Mouse (Mus musculus) layer of hippocampus, postnatal 36 days (tissue): ENCODE measurements around the gene Nhlrc1. TPM values are rescaled to one million over a fixed set of nuclear protein-coding genes. Genes with fewer than 3 reads are reported as not detected.

Source experiments
- DNase-seq, 2 experiments: peaks; one replicate each; pipeline ENCODE4 v3.0.0; 2022
- total RNA-seq, 2 experiments: library from RNA; stranded (reverse); gene quantifications; 2 replicates each; pipeline ENCODE4 v1.2.3; 2021

The Nhlrc1 gene
- total RNA-seq, 2 experiments from 2014 or later: 18.9 to 19.5 TPM

DNA sequence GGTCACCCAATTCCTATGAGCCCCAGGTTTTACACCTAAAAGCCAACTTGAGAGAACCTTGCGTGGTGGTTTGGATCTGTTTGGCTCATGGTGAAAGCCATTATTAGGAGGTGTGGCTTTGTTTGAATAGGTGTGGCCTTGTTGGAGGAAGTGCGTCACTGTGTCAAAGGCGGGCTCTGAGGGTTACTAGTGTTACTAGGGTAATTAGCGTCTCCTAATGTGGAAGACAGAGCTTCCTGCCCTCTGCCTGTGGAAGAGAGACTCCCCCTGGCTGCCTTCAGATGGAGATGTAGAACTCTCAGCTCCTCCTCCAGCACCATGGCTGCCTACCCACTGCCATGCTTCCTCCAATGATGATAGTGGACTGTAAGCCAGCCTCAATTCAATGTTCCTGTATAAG lies 13.1 kb downstream of the Nhlrc1 start:
- DNase-seq: no peak

DNA sequence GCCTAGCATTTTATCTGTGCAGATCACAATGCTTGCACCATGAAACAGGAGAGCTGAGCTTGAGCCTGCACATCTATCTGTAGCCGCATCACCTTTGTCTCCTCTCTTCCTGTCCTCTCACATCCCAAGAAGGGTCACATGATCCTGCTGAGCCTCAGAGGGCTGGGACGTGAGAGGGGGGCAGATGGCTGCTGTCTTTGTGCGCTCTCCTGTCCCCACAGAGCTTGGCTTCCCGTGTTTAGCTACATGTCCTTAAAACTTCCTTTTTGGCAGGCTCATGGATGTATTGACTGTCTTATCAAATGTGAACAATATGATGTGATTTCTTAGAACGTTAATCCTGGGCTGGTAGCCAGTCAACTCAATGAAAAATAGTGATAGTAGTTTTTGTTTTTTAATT lies 15.2 kb downstream of the Nhlrc1 start:
- DNase-seq: no peak

DNA sequence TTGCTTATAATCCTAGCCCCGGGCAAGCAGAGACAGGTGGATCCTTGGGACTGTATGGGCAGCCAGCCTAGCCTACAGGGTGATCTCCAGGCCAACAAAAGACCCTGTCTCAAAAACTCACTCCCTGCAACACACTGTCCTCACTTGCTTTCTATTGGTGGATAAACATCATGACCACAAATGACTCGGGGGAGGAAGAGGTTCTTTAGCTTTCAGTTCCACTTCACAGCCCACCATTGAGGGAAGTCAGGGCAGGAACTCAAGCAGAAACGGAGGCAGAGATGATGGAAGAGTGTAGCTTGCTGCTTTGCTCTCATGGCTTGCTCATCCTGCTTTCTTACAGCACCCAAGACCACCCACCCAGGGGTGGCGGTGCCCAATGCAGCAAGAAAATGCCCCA lies 17.3 kb downstream of the Nhlrc1 start:
- no peak for DNase-seq

DNA sequence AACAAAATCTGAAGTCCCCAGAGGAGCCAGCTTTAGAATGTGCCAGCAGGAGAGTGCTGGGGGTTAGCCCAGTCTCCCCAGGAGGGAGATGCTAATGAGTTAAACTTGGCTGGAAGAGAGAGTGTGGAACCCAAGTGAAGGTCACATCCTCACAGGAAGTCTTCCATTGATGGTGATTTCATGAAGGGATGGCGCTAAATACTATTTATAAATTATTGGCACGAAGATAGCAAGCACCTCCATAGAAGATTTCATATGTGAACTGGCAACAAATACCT lies 21.4 kb downstream of the Nhlrc1 start:
- DNase-seq: no peak

DNA sequence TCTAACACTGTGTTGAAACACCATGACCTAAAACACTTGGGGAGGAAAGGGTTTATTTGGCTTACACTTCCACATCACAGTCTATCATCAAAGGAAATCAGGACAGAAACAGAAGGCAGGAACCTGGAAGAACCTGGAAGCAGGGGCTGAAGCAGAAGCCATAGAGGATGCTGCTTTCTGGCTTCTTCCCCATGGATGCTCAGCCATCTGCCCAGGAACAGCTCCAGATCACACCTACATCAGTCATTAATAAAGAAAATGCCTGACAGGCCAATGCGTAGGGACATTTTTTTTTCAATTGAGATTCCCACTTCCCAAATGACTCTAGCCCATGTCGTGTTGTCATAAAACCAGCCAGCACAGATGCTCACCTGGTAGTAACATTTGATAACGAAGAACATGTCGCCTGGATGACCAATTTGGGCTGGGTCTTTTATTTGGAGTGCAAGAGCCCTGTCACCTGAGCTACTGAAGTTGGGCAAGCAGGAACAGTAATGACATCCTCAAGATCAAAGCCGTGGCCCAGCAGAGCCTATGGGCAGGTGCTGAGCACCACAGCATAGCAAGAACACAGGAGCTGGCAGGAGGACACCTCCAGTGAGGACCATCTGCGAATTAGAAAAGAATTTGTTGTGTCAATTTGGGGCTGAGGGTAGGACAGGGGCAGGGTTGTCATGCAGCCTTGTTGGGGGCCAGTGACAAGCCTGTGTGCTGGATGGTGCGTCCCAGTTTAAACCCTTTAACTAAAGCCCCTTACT lies 22.0 kb downstream of the Nhlrc1 start:
- no peak for DNase-seq

DNA sequence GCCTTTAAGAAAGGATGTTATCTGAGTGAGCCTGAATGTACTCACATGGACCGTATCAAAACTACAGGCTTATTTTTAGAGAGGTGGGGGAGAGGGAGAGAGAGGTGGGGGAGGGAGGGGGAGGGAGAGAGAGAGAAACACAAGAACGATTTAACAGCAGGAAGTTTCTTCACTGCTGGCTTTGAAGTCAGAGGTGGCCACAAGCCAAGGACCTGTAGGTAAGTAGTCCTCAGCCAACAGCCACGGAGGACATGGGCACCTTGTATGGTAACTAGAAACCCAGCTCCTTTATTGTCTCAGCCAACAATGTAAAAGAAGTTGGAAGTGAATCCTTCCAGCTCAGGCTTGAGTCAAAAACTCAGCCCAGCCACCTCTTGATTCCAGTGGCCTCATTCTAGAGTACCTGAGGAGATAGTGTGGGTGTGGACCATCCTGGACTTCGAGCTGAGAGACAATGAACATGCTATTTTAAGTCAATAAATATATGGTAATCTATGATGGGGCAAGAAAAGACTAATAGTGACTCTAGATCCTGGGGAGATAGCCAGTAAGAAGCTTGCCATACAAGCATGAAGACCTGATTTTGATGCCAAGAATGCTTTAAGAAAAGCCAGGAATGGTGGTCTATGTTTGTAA lies 24.2 kb downstream of the Nhlrc1 start:
- DNase-seq: no peak

DNA sequence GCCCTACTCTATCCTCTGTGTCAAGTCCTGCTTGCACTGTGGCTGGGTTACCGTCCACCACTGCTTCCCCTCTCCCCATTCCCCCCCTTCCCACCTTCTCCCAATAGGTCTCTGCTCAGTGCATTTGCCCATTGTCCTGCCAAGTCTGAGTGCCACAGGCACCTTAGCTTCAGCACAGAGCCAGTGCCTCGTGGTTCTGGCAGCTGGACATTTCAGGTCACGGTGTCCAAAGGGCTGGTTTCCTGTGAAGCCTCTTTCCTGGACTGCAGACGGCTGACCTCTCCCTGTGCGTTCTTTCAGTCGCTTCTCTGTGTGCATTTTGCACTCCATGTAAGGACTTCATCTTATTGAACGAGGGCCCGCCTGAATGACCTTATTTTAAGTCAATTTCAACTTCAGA lies 26.7 kb downstream of the Nhlrc1 start:
- no peak for DNase-seq

DNA sequence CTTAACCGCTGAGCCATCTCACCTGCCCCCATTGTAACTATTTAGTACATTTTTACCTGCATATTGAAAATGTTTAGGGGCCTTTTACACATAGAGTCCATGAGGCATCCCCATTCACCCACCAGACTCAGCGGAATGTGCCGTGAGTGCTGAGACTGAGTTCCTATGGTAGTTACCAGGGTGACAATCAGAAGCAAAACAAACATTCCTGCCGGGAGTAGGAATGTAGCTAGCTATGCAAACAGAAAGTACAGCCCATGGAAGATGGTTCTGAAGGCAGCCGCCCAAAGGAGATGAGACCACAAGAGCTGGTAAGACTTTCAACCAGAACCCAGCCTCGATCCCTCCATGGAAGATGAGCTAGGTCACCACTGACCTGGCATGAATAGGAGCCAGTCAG lies 28.4 kb downstream of the Nhlrc1 start:
- no peak for DNase-seq

DNA sequence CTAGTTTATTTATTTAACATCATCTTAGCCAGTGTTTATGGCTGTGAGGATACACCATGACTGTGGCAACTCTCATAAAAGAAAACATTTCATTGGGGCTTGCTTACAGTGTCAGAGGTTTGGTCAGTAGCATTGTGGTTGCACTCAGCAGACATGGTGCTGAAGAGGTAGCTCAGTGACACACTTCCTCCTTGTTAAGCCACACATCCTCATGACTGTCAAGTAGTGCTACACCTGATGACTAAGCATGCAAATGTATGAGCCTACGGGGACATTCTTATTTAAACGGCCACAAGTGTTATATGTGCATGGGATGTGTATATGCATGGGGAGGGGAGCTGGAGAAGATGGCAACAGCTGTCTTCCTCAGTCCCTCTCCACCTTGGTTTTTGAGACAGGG lies 30.8 kb downstream of the Nhlrc1 start:
- no peak for DNase-seq

DNA sequence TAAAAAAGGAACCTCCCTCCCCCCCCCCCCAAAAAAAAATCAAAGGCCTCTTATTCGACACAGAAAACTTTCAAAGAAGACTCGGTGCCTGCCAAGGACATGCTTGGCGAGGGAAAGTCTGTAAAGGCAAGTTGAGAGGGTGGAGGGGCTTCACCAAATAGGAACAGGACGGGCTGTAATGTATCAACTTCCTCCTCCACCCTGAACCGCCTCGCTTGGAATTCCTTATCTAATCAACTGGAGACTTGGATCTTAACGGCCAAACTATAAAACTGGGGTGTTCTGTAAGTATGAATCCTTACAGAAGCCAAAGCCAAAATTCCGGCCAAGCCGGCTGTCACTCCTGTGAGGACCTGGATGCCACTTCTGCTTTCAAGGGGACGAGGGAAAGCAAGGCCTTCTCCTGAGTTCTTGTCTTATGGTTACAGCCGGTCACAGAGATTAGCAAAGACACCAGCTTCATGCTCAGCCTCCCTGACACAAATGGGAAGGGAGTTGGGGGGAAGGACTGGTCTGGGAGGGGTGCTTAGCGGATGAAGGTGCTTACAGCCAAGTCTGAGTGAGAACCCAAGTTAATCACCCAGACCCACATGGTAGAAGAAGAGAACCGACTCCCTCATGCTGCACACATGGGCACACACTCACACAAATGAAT lies 34.7 kb downstream of the Nhlrc1 start:
- DNase-seq: no peak

DNA sequence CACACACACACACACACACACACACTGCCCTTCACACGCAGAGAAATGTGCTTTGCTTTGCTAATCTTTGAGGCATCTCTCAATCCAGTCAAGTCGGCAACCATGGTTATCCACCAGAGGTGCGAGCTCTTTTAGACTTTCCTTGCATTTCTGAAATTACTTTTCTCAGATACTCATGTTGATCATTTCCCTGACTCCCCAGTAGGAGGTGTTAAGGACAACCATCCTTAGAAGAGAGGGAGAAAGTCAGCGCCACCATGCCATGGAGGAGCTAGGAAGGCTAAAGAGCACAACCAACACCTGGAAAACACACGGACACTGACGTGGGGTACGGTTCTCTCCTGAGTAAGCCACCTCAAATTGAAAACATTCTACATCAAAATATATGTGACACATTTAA lies 38.1 kb downstream of the Nhlrc1 start:
- DNase-seq: no peak

DNA sequence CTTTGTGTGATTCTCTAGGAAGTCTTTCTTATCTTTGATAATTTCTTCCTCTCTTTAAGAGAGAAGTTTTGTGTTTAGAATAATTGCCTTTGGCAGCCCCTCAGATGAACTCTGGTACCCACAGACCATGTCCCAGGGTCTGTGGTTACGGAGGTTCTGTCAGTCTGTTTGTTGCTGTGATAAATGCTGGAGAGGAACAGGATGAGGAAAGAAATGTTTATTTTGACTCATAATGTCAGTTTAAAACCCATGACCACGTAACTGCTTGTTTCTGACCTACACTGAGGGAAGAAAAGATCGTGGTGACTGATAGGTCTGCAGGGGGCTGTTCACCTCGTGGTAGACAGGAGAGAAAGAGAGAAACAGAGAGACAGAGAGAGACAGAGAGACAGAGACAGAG lies 38.7 kb downstream of the Nhlrc1 start:
- no peak for DNase-seq

DNA sequence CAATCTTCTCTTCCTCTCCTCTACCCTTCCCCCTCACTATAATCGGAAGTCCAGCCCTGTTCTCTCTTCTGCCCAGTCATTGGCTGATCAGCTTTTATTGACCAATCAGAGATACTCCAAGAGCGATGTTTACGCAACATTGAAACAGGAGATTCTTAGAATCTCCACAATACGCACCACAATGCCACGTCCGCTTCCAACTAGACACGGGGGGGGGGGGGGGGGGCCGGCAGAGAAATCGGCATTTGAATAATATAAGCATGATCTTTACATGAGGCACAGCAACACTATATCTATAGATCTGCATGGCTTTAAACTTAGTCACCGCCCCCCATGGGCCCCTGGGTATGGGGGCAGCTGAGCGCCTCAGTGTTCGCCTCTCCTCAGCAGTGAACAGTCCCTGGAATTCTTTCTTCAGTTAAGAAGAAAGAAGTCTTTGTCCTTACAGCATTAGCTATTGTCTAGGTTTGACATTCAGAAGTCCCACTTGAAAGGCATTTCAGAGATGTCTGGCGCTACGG lies 39.6 kb downstream of the Nhlrc1 start:
- DNase-seq: no peak

DNA sequence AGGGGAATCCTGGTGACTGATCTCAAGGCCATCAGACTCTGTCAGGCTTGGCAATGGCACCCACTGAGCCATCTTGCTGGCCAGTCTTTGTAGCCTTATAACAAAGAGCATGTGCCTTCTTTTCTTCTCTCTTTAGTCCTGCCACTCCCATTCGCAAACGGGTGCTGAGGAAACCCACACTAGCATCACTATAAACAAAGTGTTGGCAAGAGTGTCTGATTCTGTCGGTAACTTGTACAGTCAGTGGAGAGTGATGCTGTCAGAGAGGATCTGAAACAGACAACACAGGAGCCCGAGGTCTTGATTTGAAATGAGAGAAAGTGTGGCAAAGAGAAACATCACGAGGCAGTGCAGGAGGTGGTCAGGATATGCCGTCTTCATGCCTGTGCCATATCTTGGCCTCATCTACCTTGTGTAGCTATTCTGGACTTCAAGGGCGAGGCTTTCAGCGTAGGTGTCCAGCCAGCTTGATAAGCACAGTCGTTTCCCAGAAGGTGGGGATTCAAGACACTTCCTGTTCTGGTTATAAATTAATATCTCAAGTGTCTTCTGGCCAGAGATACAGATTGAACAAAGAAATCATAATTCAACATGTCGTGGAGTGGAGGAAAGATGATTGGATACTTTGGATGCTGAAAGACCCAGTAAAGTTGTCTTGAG lies 44.2 kb downstream of the Nhlrc1 start:
- DNase-seq: no peak

DNA sequence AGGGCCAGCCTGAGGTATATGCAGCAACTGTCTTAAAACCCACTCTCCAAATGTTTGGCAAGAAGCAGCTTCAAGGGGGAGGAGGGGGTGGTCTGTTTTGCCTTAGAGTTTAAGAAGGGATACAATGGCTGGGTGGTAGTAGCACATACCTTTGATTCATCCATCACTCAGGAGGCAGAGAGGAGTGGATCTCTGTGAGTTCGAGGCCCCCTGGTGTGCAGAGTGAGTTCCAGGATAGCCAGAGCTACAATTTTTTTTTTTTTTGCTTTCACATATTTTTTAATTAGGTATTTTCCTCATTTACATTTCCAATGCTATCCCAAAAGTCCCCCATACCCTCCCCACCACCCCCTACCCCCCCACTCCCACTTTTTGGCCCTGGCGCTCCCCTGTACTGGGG lies 46.0 kb downstream of the Nhlrc1 start:
- DNase-seq: no peak

DNA sequence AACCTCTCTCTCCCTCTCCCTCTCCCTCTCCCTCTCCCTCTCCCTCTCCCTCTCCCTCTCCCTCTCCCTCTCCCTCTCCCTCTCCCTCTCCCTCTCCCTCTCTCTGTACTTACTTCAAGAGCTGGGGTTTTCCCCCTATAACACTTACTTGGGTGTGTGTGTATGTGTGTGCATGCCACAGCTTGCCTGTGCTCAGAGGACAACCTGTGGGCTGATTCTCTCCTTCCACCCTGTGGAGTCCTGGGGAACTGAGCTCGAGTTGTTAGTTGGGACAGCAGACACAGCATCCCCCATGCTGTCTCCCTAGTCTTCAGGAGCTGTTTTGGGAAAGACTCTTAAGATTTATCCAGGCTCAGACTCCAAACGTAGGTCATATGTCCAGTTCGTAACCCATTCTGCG lies 47.3 kb downstream of the Nhlrc1 start:
- DNase-seq: no peak

Other genes starting within 250 kb of the Nhlrc1 start
- 10 to 100 TPM; 17.8 to 19.0 TPM for gene Kif13a, start 85.0 kb downstream of the Nhlrc1 start, total RNA-seq
- gene Kdm1b, start 28.6 kb upstream of the Nhlrc1 start, total RNA-seq: 10 to 100 TPM in 1 of 2 experiments, 1 to 10 TPM in 1; 9.5 to 10.1 TPM
- gene Tpmt, start 29.9 kb upstream of the Nhlrc1 start, total RNA-seq: 10 to 100 TPM in 1 of 2 experiments, 1 to 10 TPM in 1; 8.4 to 11.8 TPM
- gene Dek, start 91.4 kb upstream of the Nhlrc1 start, total RNA-seq: 10 to 100 TPM; 45.2 to 48.0 TPM
- gene Rnf144b, start 107.8 kb upstream of the Nhlrc1 start, total RNA-seq: 10 to 100 TPM; 10.6 to 11.0 TPM